Mouse (Mus musculus) hindbrain, embryonic 12.5 days (tissue): ENCODE data around the gene Gm11733. TPM values are rescaled to one million over a fixed set of nuclear protein-coding genes. Genes with fewer than 3 reads are reported as not detected.
"Not testable (repeated sequence)": the region's sequence is repeated elsewhere in the genome, so short reads cannot be mapped to it uniquely, and the experiment has no call there.

Experiments used
- ATAC-seq: fragments of 200-750 bp; cut with Nextera tagmentation; 2 replicates; pipeline ENCODE4 v1.8.0; 2017; ENCODE audit warnings: moderate TSS enrichment; ENCODE audit not compliant: low FRiP score
- H3K27ac ChIP-seq: fragments of 300-500 bp; sonication (generic); 2 replicates; pipeline ENCODE4 v1.5.1; 2016; ENCODE audit warnings: mild to moderate bottlenecking
- H3K27me3 ChIP-seq: fragments of 300-500 bp; sonication (generic); 2 replicates; pipeline ENCODE4 v1.6.1; 2016; ENCODE audit warnings: mild to moderate bottlenecking
- H3K36me3 ChIP-seq: fragments of 300-500 bp; sonication (generic); 2 replicates; pipeline ENCODE4 v1.6.1; 2016; ENCODE audit warnings: mild to moderate bottlenecking
- H3K4me1 ChIP-seq: fragments of 300-500 bp; sonication (generic); 2 replicates; pipeline ENCODE4 v1.6.1; 2016
- H3K4me2 ChIP-seq: fragments of 300-500 bp; sonication (generic); replicated peaks from 2 replicates; pipeline ENCODE4 v1.6.1; 2016; ENCODE audit warnings: mild to moderate bottlenecking
- H3K4me3 ChIP-seq: fragments of 300-500 bp; sonication (generic); 2 replicates; pipeline ENCODE4 v1.5.1; 2016; ENCODE audit warnings: mild to moderate bottlenecking
- H3K9ac ChIP-seq: fragments of 300-500 bp; sonication (generic); 2 replicates; pipeline ENCODE4 v1.6.1; 2016; ENCODE audit warnings: mild to moderate bottlenecking, moderate library complexity
- H3K9me3 ChIP-seq: fragments of 300-500 bp; sonication (generic); replicated peaks from 2 replicates; pipeline ENCODE4 v1.6.1; 2016; ENCODE audit warnings: mild to moderate bottlenecking
- WGBS: fragments of 180-500 bp; shearing (Covaris S2); methylation state at CpG from one replicate; pipeline ENCODE4 v1.1.7; 2016; 5-methylcytosine and 5-hydroxymethylcytosine counted together
- polyA plus RNA-seq: library from polyadenylated mRNA; unstranded; fragments of >200 nt; fragmentation: Nextera tagmentation; extraction: Ambion mirVana; gene quantifications from 2 replicates; pipeline ENCODE4 v1.2.1, GENCODE M21; 2016

Gene Gm11733
- polyA plus RNA-seq, result not detected in 2 replicates

GRCm38 (mm10) chr11:117484198-117484597 lies at the start of gene Gm11733:
Gene Gm11733, plus strand, starts transcription at chr11:117484368.
- Histone ChIP-seq H3K4me2 (peak within 1 kb of the TSS; percentile 50), H3K27me3 (no peaks in the 10 kb centered on the region; the same call in 1 of the 2 replicates), H3K4me3 (no peak within 1 kb of the TSS; the same call in 1 of the 2 replicates), H3K9ac (peak within 1 kb of the TSS; percentile 8; the same call in 1 of the 2 replicates), H3K27ac (peak within 1 kb of the TSS; percentile 85), H3K9me3 (no peaks in the 10 kb centered on the region), H3K36me3 (no peaks in the 10 kb centered on the region), H3K4me1 (peaks cover 54% of the 10 kb centered on the region)
- 23% methylated on average over 12 of the region's 12 CpGs for WGBS
- ATAC-seq, result peak; percentile 27; the same call in 1 of the 2 replicates

- peaks cover 59% of the 10 kb centered on the region for H3K4me1 ChIP-seq
- H3K36me3 ChIP-seq, result no peaks in the 10 kb centered on the region
- no peaks in the 10 kb centered on the region for H3K9me3 ChIP-seq
- H3K4me2 ChIP-seq, result peak overlapping the region; percentile 39
- peak overlapping the region; percentile 41; the same call in 1 of the 2 replicates for H3K9ac ChIP-seq
- peak overlapping the region; percentile 4; the same call in 1 of the 2 replicates for H3K4me3 ChIP-seq
- 16% methylated on average over 22 of the region's 22 CpGs for WGBS
- ATAC-seq, result peak; percentile 89
- peaks cover 16% of the 10 kb centered on the region; the same call in 1 of the 2 replicates for H3K27me3 ChIP-seq
- peak overlapping the region; percentile 89 for H3K27ac ChIP-seq
Observed at GRCm38 (mm10) chr11:117436401-117437109, 47.6 kb upstream of the Gm11733 start.

GRCm38 (mm10) chr11:117437110-117437490 lies 47.1 kb upstream of the Gm11733 start:
- Histone ChIP-seq H3K4me1 (peaks cover 64% of the 10 kb centered on the region), H3K9me3 (no peaks in the 10 kb centered on the region), H3K4me2 (peak overlapping the region; percentile 39), H3K36me3 (no peaks in the 10 kb centered on the region), H3K9ac (0 out of 2 replicates have a peak overlapping the region, but pooled peaks have one; percentile 23), H3K27ac (peak overlapping the region; percentile 89), H3K4me3 (no peak overlapping the region), H3K27me3 (peaks cover 19% of the 10 kb centered on the region)
- 19% methylated on average over 7 of the region's 7 CpGs for WGBS
- peak; percentile 21; the same call in 1 of the 2 replicates for ATAC-seq

- ATAC-seq, result no peak
- no peak overlapping the region for H3K9ac ChIP-seq
Observed at GRCm38 (mm10) chr11:117438363-117438762, 45.8 kb upstream of the Gm11733 start.

GRCm38 (mm10) chr11:117440865-117441425 lies 43.2 kb upstream of the Gm11733 start:
- WGBS, result 11% methylated on average over 22 of the region's 22 CpGs
- peak overlapping the region; percentile 74 for H3K27ac ChIP-seq
- 0 out of 2 replicates have a peak overlapping the region, but pooled peaks have one; percentile 3 for H3K4me3 ChIP-seq
- peaks cover 16% of the 10 kb centered on the region for H3K27me3 ChIP-seq
- H3K9me3 ChIP-seq, result no peaks in the 10 kb centered on the region
- H3K4me2 ChIP-seq, result peak overlapping the region; percentile 40
- H3K9ac ChIP-seq, result peak overlapping the region; percentile 24; the same call in 1 of the 2 replicates
- ATAC-seq, result 0 out of 2 replicates have a peak, but pooled peaks have one; percentile 26
- H3K4me1 ChIP-seq, result peaks cover 78% of the 10 kb centered on the region
- H3K36me3 ChIP-seq, result no peaks in the 10 kb centered on the region

More at GRCm38 (mm10) chr11:117438363-117438762, 45.8 kb upstream of the Gm11733 start:
- Histone ChIP-seq H3K4me3 (no peak overlapping the region), H3K36me3 (no peaks in the 10 kb centered on the region), H3K4me1 (peaks cover 72% of the 10 kb centered on the region), H3K9me3 (no peaks in the 10 kb centered on the region), H3K27me3 (peaks cover 19% of the 10 kb centered on the region), H3K27ac (peak overlapping the region; percentile 89), H3K4me2 (no peak overlapping the region)
- 29% methylated on average over 6 of the region's 6 CpGs for WGBS

GRCm38 (mm10) chr11:117444090-117444489 lies 40.1 kb upstream of the Gm11733 start:
- Histone ChIP-seq H3K9ac (no peak overlapping the region), H3K4me1 (peaks cover 48% of the 10 kb centered on the region), H3K36me3 (no peaks in the 10 kb centered on the region), H3K9me3 (no peaks in the 10 kb centered on the region), H3K4me3 (no peak overlapping the region), H3K27me3 (peaks cover 12% of the 10 kb centered on the region; the same call in 1 of the 2 replicates), H3K4me2 (no peak overlapping the region), H3K27ac (no peak overlapping the region)
- no peak for ATAC-seq
- 61% methylated on average over 2 of the region's 2 CpGs for WGBS

- Histone ChIP-seq H3K9me3 (no peaks in the 10 kb centered on the region), H3K36me3 (no peaks in the 10 kb centered on the region), H3K27me3 (peaks cover 8% of the 10 kb centered on the region; the same call in 1 of the 2 replicates), H3K9ac (0 out of 2 replicates have a peak overlapping the region, but pooled peaks have one; percentile 1), H3K4me3 (no peak overlapping the region), H3K27ac (no peak overlapping the region), H3K4me2 (no peak overlapping the region), H3K4me1 (peaks cover 32% of the 10 kb centered on the region)
- WGBS, result 61% methylated on average over 6 of the region's 6 CpGs
- no peak for ATAC-seq
Observed at GRCm38 (mm10) chr11:117445707-117446106, 38.5 kb upstream of the Gm11733 start.

- H3K4me2 ChIP-seq, result no peak overlapping the region
- peak; percentile 78; the same call in 1 of the 2 replicates for ATAC-seq
- no peak overlapping the region for H3K9ac ChIP-seq
- H3K4me1 ChIP-seq, result peaks cover 31% of the 10 kb centered on the region
- peaks cover 24% of the 10 kb centered on the region for H3K27me3 ChIP-seq
- WGBS, result 17% methylated on average over 10 of the region's 10 CpGs
- H3K4me3 ChIP-seq, result no peak overlapping the region
- H3K36me3 ChIP-seq, result no peaks in the 10 kb centered on the region
- peak overlapping the region; percentile 69 for H3K27ac ChIP-seq
- no peaks in the 10 kb centered on the region for H3K9me3 ChIP-seq
Observed at GRCm38 (mm10) chr11:117454086-117454485, 30.1 kb upstream of the Gm11733 start.

GRCm38 (mm10) chr11:117459148-117459547 lies 25.0 kb upstream of the Gm11733 start:
- Histone ChIP-seq H3K36me3 (no peaks in the 10 kb centered on the region), H3K4me3 (no peak overlapping the region), H3K27ac (no peak overlapping the region), H3K9ac (no peak overlapping the region), H3K27me3 (peaks cover 35% of the 10 kb centered on the region), H3K4me1 (peaks cover 55% of the 10 kb centered on the region), H3K4me2 (0 out of 2 replicates have a peak overlapping the region, but pooled peaks have one; percentile 3), H3K9me3 (no peaks in the 10 kb centered on the region)
- WGBS, result 5% methylated on average over 8 of the region's 8 CpGs
- ATAC-seq, result no peak

- 8% methylated on average over 16 of the region's 16 CpGs for WGBS
- Histone ChIP-seq H3K36me3 (no peaks in the 10 kb centered on the region), H3K27me3 (peaks cover 35% of the 10 kb centered on the region), H3K9ac (0 out of 2 replicates have a peak overlapping the region, but pooled peaks have one; percentile 39), H3K4me3 (no peak overlapping the region), H3K4me2 (peak overlapping the region; percentile 21), H3K9me3 (no peaks in the 10 kb centered on the region), H3K4me1 (peaks cover 70% of the 10 kb centered on the region), H3K27ac (peak overlapping the region; percentile 91)
- peak; percentile 71 for ATAC-seq
Observed at GRCm38 (mm10) chr11:117462202-117462864, 21.8 kb upstream of the Gm11733 start.

- ATAC-seq, H3K9ac ChIP-seq, H3K4me2 ChIP-seq, H3K4me3 ChIP-seq, H3K9me3 ChIP-seq, H3K36me3 ChIP-seq: not testable (repeated sequence)
- WGBS, result 79% methylated on average over 4 of the region's 4 CpGs
- Histone ChIP-seq H3K4me1 (peaks cover 74% of the 10 kb centered on the region), H3K27ac (peak overlapping the region; percentile 91), H3K27me3 (peaks cover 32% of the 10 kb centered on the region)
Observed at GRCm38 (mm10) chr11:117463416-117463815, 20.8 kb upstream of the Gm11733 start.

GRCm38 (mm10) chr11:117466292-117466691 lies 17.9 kb upstream of the Gm11733 start:
- Histone ChIP-seq H3K9ac (no peak overlapping the region), H3K9me3 (no peaks in the 10 kb centered on the region), H3K27ac (peak overlapping the region; percentile 41; the same call in 1 of the 2 replicates), H3K27me3 (peaks cover 8% of the 10 kb centered on the region), H3K4me3 (no peak overlapping the region), H3K36me3 (no peaks in the 10 kb centered on the region), H3K4me1 (peaks cover 74% of the 10 kb centered on the region), H3K4me2 (no peak overlapping the region)
- 25% methylated on average over 5 of the region's 5 CpGs for WGBS
- ATAC-seq, result no peak
